Mouse (Mus musculus) ovary, adult 18-20 months (tissue): ENCODE results near the gene Gpr55.
"Not testable (repeated sequence)": the region's sequence is repeated elsewhere in the genome, so short reads cannot be mapped to it uniquely, and the experiment has no call there.

Experiments
- DNase-seq: peaks from one replicate; pipeline ENCODE4 v3.0.0; 2022; ENCODE audit warnings: low spot score, mixed read lengths

The Gpr55 gene

DNA sequence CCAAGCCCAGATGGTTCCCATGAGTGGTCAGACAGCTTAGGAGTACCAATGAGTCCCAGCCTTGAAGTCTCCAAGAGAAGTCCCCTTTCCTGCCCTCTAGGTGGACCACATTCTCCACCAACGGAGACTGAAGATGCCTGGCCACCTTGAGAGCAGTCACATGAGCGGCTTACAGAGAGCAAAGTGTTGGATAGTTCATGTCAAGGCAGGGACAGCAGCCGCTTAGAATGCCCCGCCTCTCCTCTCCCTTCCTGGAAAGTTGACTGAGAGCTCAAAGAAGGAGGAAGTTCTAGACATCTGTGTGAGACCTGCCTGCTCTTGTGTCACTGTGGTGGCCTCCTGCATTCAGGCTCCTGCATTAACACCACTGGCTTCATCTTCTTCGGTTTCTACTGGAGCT, at the start of gene Gpr55:
TSS of gene Gpr55 (minus strand) at position 135 of the 400 bp plus-strand sequence.
- DNase-seq = no peak

DNA sequence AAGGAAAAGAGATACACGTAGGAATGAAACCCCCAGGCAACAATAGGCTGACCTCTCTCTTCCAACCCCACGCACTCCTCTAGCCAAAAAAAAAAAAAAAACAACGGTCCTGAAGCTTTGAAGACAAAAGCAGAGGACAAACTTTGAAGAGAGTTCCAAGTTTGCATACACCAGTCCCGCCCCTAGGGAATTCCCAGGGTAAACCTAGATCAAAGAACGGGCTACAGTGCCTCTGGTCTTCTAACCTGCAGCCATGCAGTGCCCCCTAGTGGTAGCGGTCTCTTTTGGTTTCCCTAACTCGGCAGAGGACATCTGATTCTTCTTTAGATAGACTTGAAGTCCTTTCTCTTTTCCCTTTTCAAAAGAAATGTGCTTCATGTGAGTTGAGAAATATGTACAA, 47.0 kb upstream of the Gpr55 start:
- DNase-seq = peak; percentile 66

DNA sequence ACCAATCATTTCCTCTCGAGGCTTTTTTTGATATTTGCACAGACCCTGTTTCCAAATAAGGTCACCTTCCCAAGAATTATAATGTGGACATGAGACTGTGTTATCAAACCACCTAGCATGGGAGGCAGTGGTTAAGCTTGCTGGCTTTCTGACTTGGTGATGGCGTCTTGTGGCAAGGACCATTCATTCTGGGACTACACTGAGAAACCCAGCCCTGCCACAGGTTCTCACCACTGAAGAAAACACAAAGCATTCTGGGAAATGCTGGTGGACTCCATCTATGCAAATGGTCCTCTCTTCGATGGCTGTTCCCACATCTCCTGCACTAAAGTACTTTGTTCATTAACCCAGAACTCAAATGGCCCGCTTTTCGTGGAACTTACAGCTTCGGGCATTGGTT, 45.2 kb upstream of the Gpr55 start:
- DNase-seq = no peak

GRCm38 (mm10) chr1:86005540-86005939, 44.7 kb upstream of the Gpr55 start:
- DNase-seq = no peak

DNA sequence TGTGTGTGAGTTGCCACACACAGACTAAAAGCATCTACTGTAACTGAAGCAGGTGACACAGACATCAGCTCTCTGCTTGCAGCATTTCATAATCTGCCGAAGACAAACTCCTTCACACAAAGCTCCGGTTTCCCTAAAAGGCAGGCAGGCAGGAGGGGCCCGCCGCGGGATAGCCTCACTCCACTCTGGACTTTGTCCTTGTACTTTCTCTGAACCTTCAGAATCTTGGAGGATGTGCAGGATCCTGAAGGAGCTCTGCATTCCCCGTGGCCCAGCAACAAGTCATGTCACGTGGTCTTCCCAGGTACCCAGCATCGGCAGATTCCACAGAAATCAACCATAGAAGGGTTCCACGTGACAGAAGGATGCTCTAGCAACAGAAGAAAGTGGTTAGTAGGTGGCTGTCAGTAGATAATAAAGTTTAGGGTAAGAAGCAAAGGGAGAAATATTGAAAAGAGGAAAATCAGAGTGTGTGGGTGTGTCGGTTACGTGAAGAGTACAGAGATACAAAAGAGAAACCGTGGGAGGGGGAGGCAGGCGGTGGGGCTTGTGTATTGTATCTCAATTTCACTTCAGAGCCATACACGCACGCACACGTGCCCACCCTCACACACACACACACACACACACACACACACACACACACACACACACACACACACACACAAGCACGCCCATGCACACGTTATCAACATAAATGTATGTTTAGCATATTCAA, 39.2 kb upstream of the Gpr55 start:
- no peak for DNase-seq

DNA sequence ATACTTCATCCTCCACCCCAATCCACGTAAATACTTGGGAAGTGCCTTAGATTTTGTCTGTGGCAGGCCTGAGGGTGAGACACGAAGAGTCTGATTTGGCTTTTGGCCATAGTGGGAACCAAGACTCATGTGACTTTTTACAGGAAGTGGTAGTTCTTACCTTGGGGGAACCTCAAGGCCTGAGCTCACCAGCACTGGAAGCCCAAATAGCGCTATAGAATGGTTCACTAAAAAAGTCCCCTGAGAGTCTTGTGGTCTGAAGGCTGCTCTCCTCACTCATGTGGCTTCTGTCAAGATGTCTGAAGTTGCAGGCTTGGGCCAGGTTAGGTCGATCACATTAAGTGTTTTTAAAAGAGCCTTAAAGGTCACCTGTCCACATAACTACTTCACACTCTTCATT, 37.2 kb upstream of the Gpr55 start:
- DNase-seq = no peak

DNA sequence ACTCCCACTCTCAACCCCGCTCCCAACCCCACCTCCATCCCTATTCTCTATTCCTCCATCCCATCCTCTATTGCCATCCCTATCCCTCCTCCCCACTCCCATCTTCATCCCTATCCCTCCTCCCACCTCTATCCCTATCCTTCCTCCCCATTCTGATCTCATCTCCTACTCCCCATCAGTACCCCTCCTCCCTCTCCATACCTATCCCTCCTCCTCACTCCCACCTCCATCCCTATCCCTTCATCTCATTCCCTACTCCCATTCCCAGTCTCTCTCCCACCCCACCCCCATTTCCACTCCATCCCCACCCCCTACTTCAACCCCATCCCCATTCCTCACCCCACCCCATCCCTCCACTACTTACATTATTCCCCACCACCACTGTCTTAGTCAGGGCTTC, 36.4 kb upstream of the Gpr55 start:
- no peak for DNase-seq

- DNase-seq = no peak
Observed at GRCm38 (mm10) chr1:85993541-85993940, 32.7 kb upstream of the Gpr55 start.

DNA sequence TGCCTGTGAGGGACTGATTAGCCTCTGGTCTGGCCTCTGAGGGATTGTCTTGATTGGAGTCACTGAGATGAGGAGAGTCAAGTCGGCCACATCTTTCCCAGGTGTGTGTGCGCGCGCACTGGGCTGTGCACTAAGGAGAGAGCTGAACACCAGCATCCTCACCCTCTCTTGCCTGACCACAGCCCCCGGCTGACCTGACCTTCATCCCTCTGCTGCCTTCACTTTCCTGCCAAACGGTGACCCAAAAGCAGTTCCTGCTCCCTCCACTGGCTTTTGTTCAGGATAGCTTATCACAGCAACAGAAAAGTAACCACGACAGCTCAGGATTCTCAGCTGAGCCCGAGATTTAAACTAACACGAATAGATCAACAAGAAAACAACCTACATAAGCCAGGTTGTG, 31.4 kb upstream of the Gpr55 start:
- DNase-seq = peak; percentile 20

DNA sequence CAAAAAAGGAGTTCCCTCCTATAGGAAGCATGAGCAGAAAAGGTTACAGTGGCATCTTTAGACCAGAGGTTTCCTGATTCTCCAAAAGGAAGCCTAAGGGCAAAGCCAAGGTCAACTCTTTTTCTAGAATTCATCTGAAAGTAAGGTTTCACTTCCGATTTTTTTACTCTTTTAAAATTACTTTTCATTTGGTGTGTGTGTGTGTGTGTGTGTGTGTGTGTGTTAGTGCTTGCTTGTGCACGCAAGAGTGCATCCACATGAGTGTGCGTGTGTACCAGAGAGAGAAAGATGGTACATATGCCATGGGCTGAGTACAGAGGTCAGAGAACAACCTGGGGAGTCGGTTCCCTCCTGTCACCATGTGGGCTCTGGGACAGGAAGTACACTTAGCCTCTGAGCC, 28.1 kb upstream of the Gpr55 start:
- not testable (repeated sequence) for DNase-seq

DNA sequence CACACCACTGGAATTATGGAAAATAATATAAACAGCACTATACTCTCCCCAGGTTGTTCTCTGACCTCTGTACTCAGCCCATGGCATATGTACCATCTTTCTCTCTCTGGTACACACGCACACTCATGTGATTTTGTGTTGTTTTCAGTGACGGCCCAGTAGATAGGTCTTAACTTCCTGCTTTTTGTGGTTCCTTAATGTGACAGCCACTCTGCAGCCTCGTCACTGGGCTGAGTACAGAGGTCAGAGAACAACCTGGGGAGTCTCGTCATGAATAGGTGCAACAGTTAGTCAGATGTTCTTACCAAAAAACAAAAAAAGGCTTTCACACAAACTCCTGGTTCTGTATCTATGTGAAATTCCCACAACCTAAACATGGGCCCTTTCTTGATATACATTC, 27.5 kb upstream of the Gpr55 start:
- no peak for DNase-seq

- DNase-seq = no peak
Observed at GRCm38 (mm10) chr1:85985784-85986183, 25.0 kb upstream of the Gpr55 start.

GRCm38 (mm10) chr1:85981738-85982357, 21.0 kb upstream of the Gpr55 start:
- DNase-seq = peak; percentile 54

- no peak for DNase-seq
Observed at GRCm38 (mm10) chr1:85977709-85978108, 16.9 kb upstream of the Gpr55 start.

GRCm38 (mm10) chr1:85973468-85973877, 12.7 kb upstream of the Gpr55 start:
- no peak for DNase-seq

DNA sequence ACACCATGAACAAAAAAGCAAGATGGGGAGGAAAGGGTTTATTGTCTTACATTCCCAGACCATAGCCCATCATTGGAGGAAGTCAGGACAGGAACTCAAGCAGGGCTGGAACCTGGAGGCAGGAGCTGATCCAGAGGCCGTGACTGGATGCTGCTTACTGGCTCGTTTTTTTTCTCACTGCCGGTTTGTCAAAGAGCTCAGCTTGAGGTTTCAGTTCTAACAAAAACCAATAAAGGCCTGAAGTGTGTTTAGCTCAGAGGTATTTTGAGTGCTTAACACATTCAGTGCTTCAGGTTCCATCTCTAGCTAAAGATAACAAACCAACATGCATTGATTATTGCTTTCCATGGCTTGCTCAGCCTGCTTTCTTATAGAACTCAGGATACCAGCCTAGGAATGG, 11.5 kb upstream of the Gpr55 start:
- no peak for DNase-seq

GRCm38 (mm10) chr1:85971070-85971469, 10.3 kb upstream of the Gpr55 start:
- DNase-seq = no peak

- DNase-seq = no peak
Observed at GRCm38 (mm10) chr1:85969519-85969918, 8.7 kb upstream of the Gpr55 start.

DNA sequence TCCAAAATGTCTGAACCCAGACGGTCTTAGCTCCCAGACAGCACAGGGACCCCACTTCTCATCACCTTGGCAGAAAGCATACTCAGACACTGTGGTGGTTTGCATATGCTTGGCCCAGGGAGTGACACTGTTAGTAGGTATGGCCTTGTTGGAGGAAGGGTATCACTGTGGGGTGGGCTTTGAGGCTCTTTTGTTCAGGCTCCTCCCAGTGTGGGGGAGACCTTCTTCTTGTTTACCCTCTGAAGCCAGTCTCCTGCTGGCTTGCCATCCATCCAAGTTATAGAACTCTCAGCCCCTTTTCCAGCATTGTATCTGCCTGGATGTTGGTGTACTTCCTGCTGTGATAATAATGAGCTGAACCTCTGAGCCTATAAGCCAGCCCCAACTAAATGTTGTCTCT, 8.3 kb upstream of the Gpr55 start:
- DNase-seq = no peak

GRCm38 (mm10) chr1:85965856-85966255, 5.0 kb upstream of the Gpr55 start:
- DNase-seq = no peak

GRCm38 (mm10) chr1:85962081-85962480, 1.3 kb upstream of the Gpr55 start:
- no peak for DNase-seq

DNA sequence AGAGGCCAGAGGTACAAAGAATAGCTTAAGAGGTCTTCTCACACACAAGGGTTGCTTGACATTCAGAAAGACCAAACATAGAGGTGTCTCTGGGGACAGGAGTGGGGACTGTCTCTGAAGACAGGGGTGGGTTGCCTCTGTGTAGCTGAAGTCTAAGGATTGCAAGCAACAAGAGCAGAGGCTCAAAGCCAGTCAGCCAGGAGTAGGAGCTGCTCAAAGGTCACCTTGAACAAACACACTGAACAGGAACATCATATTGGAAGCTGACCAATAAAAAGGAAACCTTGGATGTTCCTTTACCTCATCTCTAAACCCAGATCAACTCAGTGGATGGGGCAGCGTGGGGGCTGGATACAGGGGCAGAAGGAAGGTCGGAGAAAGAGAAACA, 924 bp downstream of the Gpr55 start:
- no peak for DNase-seq

DNA sequence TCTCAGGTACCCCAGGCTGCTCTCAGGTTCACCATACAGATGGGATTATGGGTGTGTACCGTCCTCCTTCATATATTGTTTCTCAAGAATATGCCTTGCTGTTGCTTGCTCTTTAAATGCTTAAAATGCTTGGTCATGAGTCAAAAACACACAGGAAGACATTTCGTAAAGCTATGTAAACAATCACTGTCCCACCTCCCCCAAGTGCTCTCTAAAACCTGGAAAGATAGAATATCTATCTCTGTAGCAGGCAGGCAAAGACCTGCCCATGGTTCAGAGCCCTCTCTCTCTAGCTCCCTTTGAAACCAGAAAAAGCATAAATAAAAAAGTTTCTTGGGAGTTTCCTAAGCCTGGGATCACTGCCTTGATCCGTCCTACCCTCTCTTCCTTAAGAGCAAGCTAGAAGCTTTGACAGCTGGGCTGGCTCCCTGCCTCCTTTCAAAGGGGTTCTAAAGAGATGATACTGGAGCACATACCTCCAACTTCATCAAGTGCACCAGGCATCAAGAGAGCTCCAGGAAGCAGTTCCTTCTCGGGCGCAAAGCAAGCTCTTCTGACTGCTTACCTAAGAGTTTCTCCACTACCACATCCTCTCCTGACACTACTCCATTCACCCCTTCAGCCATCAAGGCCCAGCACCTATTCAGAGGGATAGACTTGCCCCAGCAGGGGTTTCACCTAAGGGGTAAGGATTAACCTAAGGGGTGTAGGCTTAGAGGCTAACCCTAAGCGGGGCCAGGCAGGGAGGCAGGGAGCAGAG, 1.5 kb downstream of the Gpr55 start:
- DNase-seq = no peak
